Mouse (Mus musculus) midbrain, embryonic 16.5 days (tissue): ENCODE data around the gene Mlec. TPM values are rescaled to one million over a fixed set of nuclear protein-coding genes. Genes with fewer than 3 reads are reported as not detected.
"Not testable (repeated sequence)": the region's sequence is repeated elsewhere in the genome, so short reads cannot be mapped to it uniquely, and the experiment has no call there.

ENCODE experiments used
- ATAC-seq: fragments of 200-750 bp; cut with Nextera tagmentation; 2 replicates; pipeline ENCODE4 v1.8.0; 2017; ENCODE audit warnings: moderate TSS enrichment
- H3K27ac ChIP-seq: fragments of 300-500 bp; sonication (generic); 2 replicates; pipeline ENCODE4 v1.5.1; 2014; ENCODE audit warnings: mild to moderate bottlenecking, low read length, mixed read lengths
- H3K27me3 ChIP-seq: fragments of 300-500 bp; sonication (generic); 2 replicates; pipeline ENCODE4 v1.6.1; 2014; ENCODE audit warnings: low read depth, low read length, mixed read lengths; ENCODE audit not compliant: control insufficient read depth, insufficient read depth
- H3K36me3 ChIP-seq: fragments of 300-500 bp; sonication (generic); 2 replicates; pipeline ENCODE4 v1.6.1; 2014; ENCODE audit warnings: mild to moderate bottlenecking, low read length, moderate library complexity, mixed read lengths; ENCODE audit not compliant: control insufficient read depth, insufficient read depth
- H3K4me1 ChIP-seq: fragments of 300-500 bp; sonication (generic); 2 replicates; pipeline ENCODE4 v1.6.1; 2014; ENCODE audit warnings: mild to moderate bottlenecking, low read length, mixed read lengths; ENCODE audit not compliant: control insufficient read depth, insufficient read depth
- H3K4me2 ChIP-seq: fragments of 300-500 bp; sonication (generic); 2 replicates; pipeline ENCODE4 v1.6.1; 2014; ENCODE audit warnings: mild to moderate bottlenecking, low read length, mixed read lengths
- H3K4me3 ChIP-seq: fragments of 300-500 bp; sonication (generic); 2 replicates; pipeline ENCODE4 v1.5.1; 2014; ENCODE audit warnings: low read depth, mild to moderate bottlenecking, low read length, moderate library complexity, mixed read lengths
- H3K9ac ChIP-seq: fragments of 300-500 bp; sonication (generic); 2 replicates; pipeline ENCODE4 v1.6.1; 2014; ENCODE audit warnings: low read depth, low read length, mixed read lengths
- H3K9me3 ChIP-seq: fragments of 300-500 bp; sonication (generic); replicated peaks from 2 replicates; pipeline ENCODE4 v1.6.1; 2014; ENCODE audit warnings: mild to moderate bottlenecking, low read length, mixed read lengths; ENCODE audit not compliant: control insufficient read depth, poor library complexity, severe bottlenecking
- WGBS: fragments of 180-500 bp; shearing (Covaris S2); extraction: QIAGEN DNeasy Blood & Tissue Kit; methylation state at CpG from one replicate; pipeline ENCODE4 v1.1.7; 2014; 5-methylcytosine and 5-hydroxymethylcytosine counted together
- polyA plus RNA-seq: library from polyadenylated mRNA; unstranded; fragments of >200 nt; fragmentation: Nextera tagmentation; extraction: Ambion mirVana; gene quantifications from 2 replicates; pipeline ENCODE4 v1.2.1, GENCODE M21; 2015

Mlec gene
- polyA plus RNA-seq, 1 experiment from 2014 or later = 25.4 TPM

DNA sequence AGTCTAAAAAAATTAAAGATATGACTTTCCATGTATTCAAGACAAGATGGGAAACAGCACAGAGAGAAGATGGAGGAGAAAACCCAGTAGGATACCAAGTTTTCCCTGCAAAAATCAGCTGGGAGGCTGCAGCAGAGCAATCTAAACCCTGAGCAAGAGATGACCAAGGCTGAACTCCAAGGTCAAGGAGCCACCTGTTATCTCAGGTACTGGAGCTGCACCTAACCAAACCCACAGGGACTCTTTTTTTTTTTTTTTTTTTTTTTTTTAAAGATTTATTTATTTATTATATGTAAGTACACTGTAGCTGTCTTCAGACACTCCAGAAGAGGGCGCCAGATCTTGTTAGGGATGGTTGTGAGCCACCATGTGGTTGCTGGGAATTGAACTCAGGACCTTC lies 9.1 kb downstream of the Mlec start:
- not testable (repeated sequence) for H3K9ac ChIP-seq, ATAC-seq, H3K4me3 ChIP-seq, H3K27me3 ChIP-seq, H3K4me2 ChIP-seq, H3K9me3 ChIP-seq, H3K4me1 ChIP-seq, H3K27ac ChIP-seq
- H3K36me3 ChIP-seq = peaks cover 37% of the 10 kb centered on the region
- WGBS = no CpG with 5 or more reads among the region's 1 CpGs

- Histone ChIP-seq H3K9ac (no peak overlapping the region), H3K9me3 (no peaks in the 10 kb centered on the region), H3K4me1 (no peaks in the 10 kb centered on the region), H3K4me3 (no peak overlapping the region), H3K4me2 (no peak overlapping the region), H3K27ac (no peak overlapping the region), H3K36me3 (peaks cover 37% of the 10 kb centered on the region), H3K27me3 (no peaks in the 10 kb centered on the region)
- WGBS = 95% methylated on average over 8 of the region's 8 CpGs
- no peak for ATAC-seq
Measured at GRCm38 (mm10) chr5:115148378-115148777, 9.6 kb downstream of the Mlec start.

- Histone ChIP-seq H3K27me3 (no peaks in the 10 kb centered on the region), H3K4me2 (no peak overlapping the region), H3K36me3 (peaks cover 37% of the 10 kb centered on the region), H3K9ac (no peak overlapping the region), H3K27ac (no peak overlapping the region), H3K4me1 (no peaks in the 10 kb centered on the region; the same call in 1 of the 2 replicates), H3K9me3 (no peaks in the 10 kb centered on the region), H3K4me3 (no peak overlapping the region)
- ATAC-seq = no peak
- WGBS = 95% methylated on average over 3 of the region's 3 CpGs
Measured at GRCm38 (mm10) chr5:115147388-115147787, 10.6 kb downstream of the Mlec start.

- Histone ChIP-seq H3K4me1 (no peaks in the 10 kb centered on the region; the same call in 1 of the 2 replicates), H3K4me2 (no peak overlapping the region), H3K27ac (no peak overlapping the region), H3K9me3 (no peaks in the 10 kb centered on the region), H3K27me3 (no peaks in the 10 kb centered on the region), H3K9ac (no peak overlapping the region), H3K4me3 (no peak overlapping the region), H3K36me3 (peaks cover 37% of the 10 kb centered on the region)
- no peak for ATAC-seq
Measured at GRCm38 (mm10) chr5:115146747-115147130, 11.2 kb downstream of the Mlec start.

GRCm38 (mm10) chr5:115145976-115146746 lies 11.8 kb downstream of the Mlec start:
- 84% methylated on average over 6 of the region's 6 CpGs for WGBS
- no peak overlapping the region for H3K9ac ChIP-seq
- H3K4me2 ChIP-seq = no peak overlapping the region
- no peaks in the 10 kb centered on the region for H3K27me3 ChIP-seq
- H3K27ac ChIP-seq = no peak overlapping the region
- no peak for ATAC-seq
- H3K4me3 ChIP-seq = no peak overlapping the region
- peaks cover 37% of the 10 kb centered on the region for H3K36me3 ChIP-seq
- H3K4me1 ChIP-seq = no peaks in the 10 kb centered on the region; the same call in 1 of the 2 replicates
- H3K9me3 ChIP-seq = no peaks in the 10 kb centered on the region

- peaks cover 33% of the 10 kb centered on the region for H3K36me3 ChIP-seq
- no peaks in the 10 kb centered on the region for H3K9me3 ChIP-seq
- H3K27me3 ChIP-seq = no peaks in the 10 kb centered on the region
- ATAC-seq = no peak
- no peak overlapping the region for H3K9ac ChIP-seq
- no peak overlapping the region for H3K4me2 ChIP-seq
- WGBS = 79% methylated on average over 11 of the region's 11 CpGs
- no peaks in the 10 kb centered on the region; the same call in 1 of the 2 replicates for H3K4me1 ChIP-seq
- no peak overlapping the region for H3K27ac ChIP-seq
- H3K4me3 ChIP-seq = no peak overlapping the region
Measured at GRCm38 (mm10) chr5:115145253-115145968, 12.6 kb downstream of the Mlec start.

DNA sequence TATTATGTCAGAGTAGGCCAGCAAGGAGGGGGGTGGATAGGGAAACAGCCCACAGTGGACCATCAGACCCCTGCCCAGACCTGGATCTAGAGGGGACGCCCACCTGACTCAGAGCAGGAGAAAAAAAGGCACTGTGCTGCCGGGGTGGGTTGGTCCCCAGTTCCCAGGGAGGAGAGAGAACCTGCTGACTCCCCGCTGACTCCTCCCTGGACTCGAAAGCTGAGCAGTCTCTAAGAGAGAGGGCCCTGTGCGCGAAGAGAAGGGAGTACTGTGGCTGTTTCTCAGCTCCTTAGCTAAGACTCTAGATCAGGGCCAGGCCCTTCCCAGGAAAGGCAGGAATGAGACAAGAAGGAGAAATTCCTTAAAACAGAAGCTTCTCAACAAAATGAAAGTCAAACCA lies 13.5 kb downstream of the Mlec start:
- Histone ChIP-seq H3K4me3 (no peak overlapping the region), H3K4me2 (no peak overlapping the region), H3K9me3 (no peaks in the 10 kb centered on the region), H3K9ac (no peak overlapping the region), H3K27ac (no peak overlapping the region), H3K4me1 (no peaks in the 10 kb centered on the region; the same call in 1 of the 2 replicates), H3K27me3 (no peaks in the 10 kb centered on the region), H3K36me3 (peaks cover 23% of the 10 kb centered on the region)
- WGBS = 78% methylated on average over 6 of the region's 6 CpGs
- no peak for ATAC-seq

DNA sequence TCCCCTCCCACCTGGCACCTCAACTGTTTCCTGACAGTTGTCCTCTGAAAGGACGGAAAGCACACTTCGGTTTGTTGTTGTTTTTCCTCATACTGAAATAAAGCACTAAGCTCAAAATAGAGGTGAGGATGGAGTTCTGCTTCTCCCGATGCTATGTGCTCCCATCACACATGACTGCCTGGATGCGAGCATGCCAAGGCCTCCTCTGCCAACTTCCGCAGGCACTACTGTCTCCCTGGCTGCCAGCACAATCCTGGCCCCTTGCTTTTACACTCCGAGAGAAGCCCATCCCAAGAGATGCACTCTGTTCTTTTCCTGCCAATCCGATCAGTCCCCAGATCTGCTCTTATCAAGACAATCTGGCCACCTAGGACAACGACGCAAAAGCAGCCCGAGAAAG lies 14.4 kb downstream of the Mlec start:
- H3K4me3 ChIP-seq = no peak overlapping the region
- H3K9me3 ChIP-seq = no peaks in the 10 kb centered on the region
- no peak overlapping the region for H3K9ac ChIP-seq
- H3K4me2 ChIP-seq = no peak overlapping the region
- no peaks in the 10 kb centered on the region; the same call in 1 of the 2 replicates for H3K4me1 ChIP-seq
- H3K27ac ChIP-seq = no peak overlapping the region
- 77% methylated on average over 10 of the region's 10 CpGs for WGBS
- peaks cover 19% of the 10 kb centered on the region for H3K36me3 ChIP-seq
- 0 out of 2 replicates have a peak, but pooled peaks have one; percentile 56 for ATAC-seq
- no peaks in the 10 kb centered on the region for H3K27me3 ChIP-seq

- Histone ChIP-seq H3K9ac (no peak overlapping the region), H3K27ac (no peak overlapping the region), H3K36me3 (peaks cover 10% of the 10 kb centered on the region), H3K4me3 (no peak overlapping the region), H3K9me3 (no peaks in the 10 kb centered on the region), H3K27me3 (no peaks in the 10 kb centered on the region), H3K4me2 (no peak overlapping the region), H3K4me1 (no peaks in the 10 kb centered on the region; the same call in 1 of the 2 replicates)
- ATAC-seq = no peak
- 87% methylated on average over 9 of the region's 9 CpGs for WGBS
Measured at GRCm38 (mm10) chr5:115142166-115142697, 15.7 kb downstream of the Mlec start.
